Mouse (Mus musculus): ENCODE measurements around the gene Unc79. TPM values are rescaled to one million over a fixed set of nuclear protein-coding genes. Genes with fewer than 3 reads are reported as not detected.

Unc79 gene
- polyA plus RNA-seq, 1 experiment from 2014 or later = 0.48 TPM

DNA sequence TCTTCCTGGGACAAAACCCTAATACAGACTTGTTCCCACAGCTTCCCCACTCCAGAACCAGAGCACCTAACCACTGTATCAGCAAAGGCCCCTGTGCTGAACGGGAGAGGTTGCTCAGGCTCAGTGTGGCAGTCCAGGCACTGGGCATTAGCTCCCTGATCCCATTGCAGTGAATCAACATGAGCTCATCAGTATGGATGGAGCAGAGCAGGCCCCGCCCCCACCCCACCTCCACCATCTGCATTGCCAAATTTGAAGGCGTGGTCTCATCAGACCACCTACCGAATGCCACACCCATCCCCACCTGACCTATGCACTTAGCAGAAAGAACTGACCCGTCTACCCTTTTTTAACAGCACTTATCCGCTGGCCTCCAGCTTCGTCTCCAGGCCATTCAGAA lies 234.4 kb downstream of the Unc79 start:
- ATAC-seq (ENCODE audit: insufficient read depth, low FRiP score, low read depth) = no peak
- Histone ChIP-seq H3K36me3 (no peaks in the 10 kb centered on the region), H3K4me1 (no peaks in the 10 kb centered on the region), H3K4me2 (no peak overlapping the region), H3K27ac (no peak overlapping the region), H3K4me3 (replicated peaks) (no peak overlapping the region), H3K27me3 (replicated peaks) (no peaks in the 10 kb centered on the region), H3K9me3 (no peaks in the 10 kb centered on the region), H3K9ac (no peak overlapping the region)
- 24% methylated on average over 7 of the region's 7 CpGs for WGBS

DNA sequence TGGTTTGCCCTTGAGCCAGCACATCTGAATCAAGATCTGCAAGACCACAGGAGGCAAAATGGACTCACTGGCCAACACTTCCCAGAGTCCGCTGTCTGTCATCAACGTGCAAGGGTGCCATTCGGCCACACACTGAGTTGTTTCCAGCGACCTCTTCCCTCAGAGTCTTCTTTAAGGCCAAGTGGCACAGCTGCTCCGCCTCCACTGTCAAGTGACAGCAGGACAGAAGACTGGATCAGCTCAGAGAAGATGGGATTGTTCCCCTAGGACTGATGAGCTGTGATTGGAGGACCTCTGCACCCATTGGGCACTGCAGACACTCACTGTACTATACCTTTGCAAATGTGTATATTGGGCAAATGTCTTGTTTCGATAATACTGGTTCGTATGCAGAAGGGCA lies 238.4 kb downstream of the Unc79 start:
- Histone ChIP-seq H3K36me3 (no peaks in the 10 kb centered on the region), H3K4me3 (replicated peaks) (no peak overlapping the region), H3K9ac (no peak overlapping the region), H3K27ac (no peak overlapping the region), H3K4me1 (no peaks in the 10 kb centered on the region), H3K9me3 (no peaks in the 10 kb centered on the region), H3K27me3 (replicated peaks) (no peaks in the 10 kb centered on the region), H3K4me2 (no peak overlapping the region)
- WGBS = 78% methylated on average over 7 of the region's 7 CpGs
- ATAC-seq (ENCODE audit: insufficient read depth, low FRiP score, low read depth) = no peak

DNA sequence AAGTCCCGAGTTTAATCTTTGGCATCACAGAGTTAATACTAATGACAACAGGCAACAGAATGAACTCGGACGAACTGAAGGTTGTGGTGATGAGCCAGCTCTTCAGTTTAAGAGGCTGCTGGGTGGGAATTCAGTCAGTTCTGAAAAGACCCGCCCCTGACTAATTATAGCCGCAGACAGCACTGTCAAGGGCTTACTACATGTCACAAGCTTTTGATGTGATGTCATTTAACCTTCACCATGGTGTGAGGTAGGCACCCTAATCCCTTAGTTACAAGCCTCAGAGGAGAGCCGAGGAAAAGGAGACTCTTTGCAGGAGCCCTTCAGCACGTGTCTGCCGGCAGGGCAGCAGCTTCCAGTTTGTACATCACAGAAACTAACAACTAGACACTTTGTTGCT lies 239.6 kb downstream of the Unc79 start:
- H3K27ac ChIP-seq = no peak overlapping the region
- H3K27me3 ChIP-seq (replicated peaks) = no peaks in the 10 kb centered on the region
- no peak for ATAC-seq (ENCODE audit: insufficient read depth, low FRiP score, low read depth)
- no peaks in the 10 kb centered on the region for H3K36me3 ChIP-seq
- no peak overlapping the region for H3K4me2 ChIP-seq
- no peaks in the 10 kb centered on the region for H3K4me1 ChIP-seq
- no peak overlapping the region for H3K9ac ChIP-seq
- no peaks in the 10 kb centered on the region for H3K9me3 ChIP-seq
- 67% methylated on average over 8 of the region's 8 CpGs for WGBS
- no peak overlapping the region for H3K4me3 ChIP-seq (replicated peaks)

DNA sequence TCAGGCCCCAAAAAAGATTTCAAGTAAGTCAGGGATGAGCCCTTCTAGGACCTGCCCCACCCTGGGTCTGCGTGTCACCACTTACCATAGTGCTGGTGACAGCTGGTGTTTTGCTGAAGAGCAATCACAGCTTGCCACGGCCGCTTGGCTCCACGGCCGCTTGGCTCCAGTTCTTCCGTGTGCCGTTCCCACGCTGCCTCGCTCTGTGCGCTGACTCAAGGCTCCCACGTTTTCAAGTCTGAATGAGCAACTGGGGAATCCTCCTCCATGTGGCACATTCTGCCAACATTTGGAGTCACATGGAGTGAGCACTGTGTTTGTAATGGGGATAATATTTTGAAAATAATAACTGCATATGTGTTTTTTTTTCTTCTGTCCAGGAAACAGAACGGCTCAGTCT lies 241.1 kb downstream of the Unc79 start:
- H3K4me3 ChIP-seq (replicated peaks) = no peak overlapping the region

DNA sequence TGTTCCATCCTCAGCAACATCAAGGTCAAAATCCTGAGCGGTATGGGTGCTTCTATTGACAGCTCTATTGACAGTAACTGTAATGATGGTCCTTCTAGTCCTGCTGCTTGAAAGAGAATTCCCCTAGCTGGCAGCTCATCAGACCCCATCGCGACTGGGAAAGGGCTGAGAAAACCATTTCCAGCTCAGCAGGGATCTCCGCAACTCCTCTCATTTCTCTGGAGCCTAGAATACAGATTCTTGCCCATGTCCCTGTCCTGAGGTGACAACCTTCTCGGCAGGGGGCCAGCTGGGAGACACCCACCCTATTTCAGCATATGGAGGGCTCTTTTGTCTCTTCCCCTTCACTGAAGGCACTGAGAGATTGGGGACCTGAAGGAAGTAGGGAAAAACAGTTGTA lies 244.3 kb downstream of the Unc79 start:
- Histone ChIP-seq H3K9ac (no peak overlapping the region), H3K9me3 (no peaks in the 10 kb centered on the region), H3K27ac (no peak overlapping the region), H3K4me1 (no peaks in the 10 kb centered on the region), H3K36me3 (no peaks in the 10 kb centered on the region), H3K27me3 (replicated peaks) (no peaks in the 10 kb centered on the region), H3K4me3 (replicated peaks) (no peak overlapping the region), H3K4me2 (no peak overlapping the region)
- no peak for ATAC-seq (ENCODE audit: insufficient read depth, low FRiP score, low read depth)
- 49% methylated on average over 5 of the region's 5 CpGs for WGBS

More for the DNA sequence above, 241.1 kb downstream of the Unc79 start:
- no peak for ATAC-seq (ENCODE audit: insufficient read depth, low FRiP score, low read depth)
- whole genome bisulfite sequencing = 74% methylated on average over 12 of the region's 12 CpGs
- no peaks in the 10 kb centered on the region for H3K36me3 ChIP-seq
- H3K27me3 ChIP-seq (replicated peaks) = no peaks in the 10 kb centered on the region
- no peak overlapping the region for H3K9ac ChIP-seq
- H3K4me1 ChIP-seq = no peaks in the 10 kb centered on the region
- H3K9me3 ChIP-seq = no peaks in the 10 kb centered on the region
- H3K4me2 ChIP-seq = no peak overlapping the region
- H3K27ac ChIP-seq = no peak overlapping the region

DNA sequence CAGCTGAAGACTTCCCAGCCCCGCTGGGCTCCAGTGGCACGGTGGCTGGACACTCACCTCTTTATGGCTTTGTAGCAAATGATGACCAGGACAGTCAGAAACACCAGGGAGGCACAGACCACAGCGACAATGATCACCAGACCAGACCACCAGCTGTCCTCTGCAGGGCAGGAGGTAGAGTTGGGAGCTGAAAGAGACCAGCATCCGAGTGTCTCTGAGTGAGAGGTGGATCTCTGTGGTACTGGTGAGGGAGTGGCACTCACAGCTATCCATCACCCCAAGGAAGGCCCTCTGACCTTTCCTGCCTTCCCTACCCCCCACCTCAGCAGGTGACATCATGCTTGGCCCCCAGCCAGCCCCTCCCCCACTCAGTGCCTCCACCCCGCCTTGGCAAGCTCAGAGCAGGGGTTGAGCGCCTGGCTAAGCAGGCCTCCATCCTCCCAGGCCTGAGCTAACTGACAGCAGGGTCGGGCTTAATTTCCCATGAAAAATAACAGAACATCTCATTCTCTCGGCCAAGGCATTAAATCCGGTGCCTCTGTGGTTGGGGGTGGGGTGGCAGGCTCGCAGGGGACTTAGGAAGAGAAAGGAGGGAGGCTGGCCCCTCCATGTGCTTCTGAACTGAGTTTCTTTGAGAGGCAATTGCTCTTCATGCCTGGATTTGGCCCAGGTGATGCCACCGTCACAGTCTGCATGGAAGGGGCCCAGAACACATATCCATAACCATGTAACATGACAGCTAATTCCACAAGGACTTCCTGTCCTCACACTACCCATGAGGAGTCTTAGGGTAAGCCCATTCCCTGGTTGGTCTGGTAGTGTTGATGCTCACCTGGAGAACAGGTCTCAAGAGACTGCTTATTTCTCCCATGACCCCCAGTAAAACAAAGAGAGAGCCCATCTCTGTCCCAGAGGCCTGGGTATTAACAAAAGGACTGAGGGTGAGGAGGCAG lies 254.2 kb downstream of the Unc79 start:
- H3K4me3 ChIP-seq (replicated peaks) = no peak overlapping the region
- peak; percentile 60; the same call in 1 of the 2 replicates for ATAC-seq (ENCODE audit: insufficient read depth, low FRiP score, low read depth)
- no peaks in the 10 kb centered on the region for H3K4me1 ChIP-seq
- no peak overlapping the region for H3K27ac ChIP-seq
- H3K4me2 ChIP-seq = no peak overlapping the region
- 20% methylated on average over 11 of the region's 11 CpGs for WGBS
- H3K27me3 ChIP-seq (replicated peaks) = no peaks in the 10 kb centered on the region; the same call in 1 of the 2 replicates
- H3K36me3 ChIP-seq = no peaks in the 10 kb centered on the region
- no peak overlapping the region for H3K9ac ChIP-seq
- H3K9me3 ChIP-seq = no peaks in the 10 kb centered on the region

DNA sequence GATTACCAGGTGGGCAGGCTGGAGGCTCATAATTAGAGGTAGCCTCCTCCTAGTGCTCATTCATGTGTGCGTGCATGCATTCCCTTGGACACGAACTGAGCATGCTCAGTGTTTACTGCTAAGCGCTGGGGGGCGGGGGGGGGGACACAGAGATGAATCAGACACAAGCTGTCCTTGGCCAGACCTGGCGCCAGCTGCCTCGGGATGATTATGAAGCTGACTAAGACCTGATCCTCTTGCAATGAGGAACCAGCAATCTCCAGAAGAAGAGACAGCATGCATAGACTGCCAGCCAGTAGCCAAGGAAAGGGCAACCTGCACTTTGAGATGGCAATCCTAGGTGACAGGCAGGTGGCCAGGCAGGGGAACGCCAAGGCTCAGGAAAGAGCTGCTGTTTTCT lies 256.9 kb downstream of the Unc79 start:
- Histone ChIP-seq H3K4me2 (no peak overlapping the region), H3K27me3 (replicated peaks) (no peaks in the 10 kb centered on the region; the same call in 1 of the 2 replicates), H3K4me1 (no peaks in the 10 kb centered on the region), H3K9me3 (no peaks in the 10 kb centered on the region), H3K36me3 (no peaks in the 10 kb centered on the region), H3K4me3 (replicated peaks) (no peak overlapping the region), H3K9ac (no peak overlapping the region), H3K27ac (no peak overlapping the region)
- WGBS = 74% methylated on average over 7 of the region's 7 CpGs
- no peak for ATAC-seq (ENCODE audit: insufficient read depth, low FRiP score, low read depth)

DNA sequence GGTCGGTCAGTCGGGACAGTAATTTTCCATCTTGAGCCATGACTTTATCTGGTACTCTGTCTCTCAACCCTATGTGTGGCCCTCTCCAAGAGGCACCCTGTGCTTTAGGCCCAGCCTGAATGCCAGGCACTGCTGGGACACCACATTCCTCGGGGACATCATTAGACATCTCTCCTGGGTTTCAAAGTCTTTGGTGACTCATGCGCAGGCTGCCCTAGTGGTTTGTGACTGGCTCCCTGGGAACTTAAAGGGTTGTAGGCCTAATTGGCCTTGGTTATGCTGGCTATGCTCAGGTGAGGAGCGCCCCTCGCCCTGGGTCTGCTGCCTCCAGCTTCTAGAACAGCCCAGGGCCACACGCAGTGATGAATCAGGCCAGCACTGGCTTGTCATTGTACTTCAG lies 260.9 kb downstream of the Unc79 start:
- Histone ChIP-seq H3K4me3 (replicated peaks) (no peak overlapping the region), H3K9me3 (no peaks in the 10 kb centered on the region), H3K4me2 (no peak overlapping the region), H3K27ac (no peak overlapping the region), H3K27me3 (replicated peaks) (no peaks in the 10 kb centered on the region; the same call in 1 of the 2 replicates), H3K4me1 (peaks cover 3% of the 10 kb centered on the region; the same call in 1 of the 2 replicates), H3K9ac (no peak overlapping the region), H3K36me3 (no peaks in the 10 kb centered on the region)
- 90% methylated on average over 7 of the region's 7 CpGs for WGBS
- ATAC-seq (ENCODE audit: insufficient read depth, low FRiP score, low read depth) = no peak

DNA sequence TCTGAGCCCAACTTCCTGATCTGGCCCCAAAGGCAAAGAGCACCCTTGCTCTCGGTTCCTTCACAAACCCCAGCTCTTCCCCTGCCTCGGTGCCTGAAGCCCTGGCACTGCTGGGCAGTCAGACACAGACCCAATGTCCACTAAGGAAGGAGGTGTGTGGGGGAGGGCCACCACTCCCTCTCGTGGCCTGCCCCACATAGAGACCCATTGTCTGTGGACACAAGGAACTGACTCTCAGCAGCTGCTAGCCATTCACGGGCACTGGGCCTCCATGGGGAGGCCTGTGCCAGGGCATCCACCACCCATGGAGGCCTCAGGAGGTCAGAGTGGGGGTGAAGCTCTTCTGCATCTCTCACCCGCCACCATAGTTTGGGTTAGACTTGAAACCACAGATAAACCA lies 262.4 kb downstream of the Unc79 start:
- Histone ChIP-seq H3K36me3 (no peaks in the 10 kb centered on the region), H3K9ac (no peak overlapping the region), H3K4me3 (replicated peaks) (no peak overlapping the region), H3K4me2 (no peak overlapping the region), H3K4me1 (peaks cover 3% of the 10 kb centered on the region; the same call in 1 of the 2 replicates), H3K27me3 (replicated peaks) (no peaks in the 10 kb centered on the region; the same call in 1 of the 2 replicates), H3K27ac (no peak overlapping the region), H3K9me3 (no peaks in the 10 kb centered on the region)
- WGBS = 49% methylated on average over 5 of the region's 5 CpGs
- ATAC-seq (ENCODE audit: insufficient read depth, low FRiP score, low read depth) = 0 out of 2 replicates have a peak, but pooled peaks have one; percentile 25

DNA sequence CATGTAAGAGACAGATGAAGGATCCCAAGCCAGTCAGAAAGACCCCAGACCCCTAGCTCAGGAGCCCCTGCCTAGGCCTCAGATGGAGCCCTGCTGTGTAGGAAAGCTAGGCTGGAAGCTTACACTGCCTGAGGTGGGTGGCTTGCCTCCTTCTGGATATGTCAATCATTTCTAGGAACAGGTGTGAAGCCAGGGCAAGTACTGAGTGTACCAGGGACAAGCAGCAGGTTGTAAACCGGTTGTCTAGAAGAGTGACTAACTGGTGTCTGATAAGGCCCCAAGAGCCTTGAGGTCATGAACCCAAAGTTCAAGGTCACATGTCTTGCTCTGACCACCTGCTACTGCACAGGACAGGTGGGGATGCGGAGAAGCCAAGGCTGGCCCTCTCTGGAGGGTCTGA lies 264.9 kb downstream of the Unc79 start:
- peaks cover 3% of the 10 kb centered on the region; the same call in 1 of the 2 replicates for H3K4me1 ChIP-seq
- H3K27me3 ChIP-seq (replicated peaks) = no peaks in the 10 kb centered on the region
- H3K36me3 ChIP-seq = no peaks in the 10 kb centered on the region
- no peak overlapping the region for H3K4me2 ChIP-seq
- WGBS = 77% methylated on average over 2 of the region's 2 CpGs
- no peak overlapping the region for H3K27ac ChIP-seq
- no peak overlapping the region for H3K9ac ChIP-seq
- H3K4me3 ChIP-seq (replicated peaks) = no peak overlapping the region
- no peaks in the 10 kb centered on the region for H3K9me3 ChIP-seq
- no peak; the same call in 1 of the 2 replicates for ATAC-seq (ENCODE audit: insufficient read depth, low FRiP score, low read depth)

DNA sequence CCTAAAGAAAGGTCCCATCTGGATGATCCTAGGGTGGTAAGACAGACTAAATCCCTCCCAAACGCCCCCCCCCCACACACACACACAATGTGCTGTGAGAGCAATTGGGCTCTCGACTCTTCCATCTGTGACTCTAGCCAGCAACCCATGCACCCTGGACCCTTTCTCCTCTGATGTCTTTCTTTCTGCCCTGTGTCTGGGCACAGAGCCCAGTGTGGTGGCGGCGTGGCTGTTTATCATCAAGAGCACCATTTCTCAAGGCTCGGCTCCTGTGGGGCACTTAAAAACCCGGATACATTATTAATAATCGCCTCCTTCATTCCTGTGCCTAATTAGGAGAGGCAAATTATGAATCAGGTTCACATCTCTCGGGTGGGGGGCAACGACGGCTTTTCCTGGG lies 265.6 kb downstream of the Unc79 start:
- ATAC-seq (ENCODE audit: insufficient read depth, low FRiP score, low read depth) = no peak
- H3K27ac ChIP-seq = no peak overlapping the region

DNA sequence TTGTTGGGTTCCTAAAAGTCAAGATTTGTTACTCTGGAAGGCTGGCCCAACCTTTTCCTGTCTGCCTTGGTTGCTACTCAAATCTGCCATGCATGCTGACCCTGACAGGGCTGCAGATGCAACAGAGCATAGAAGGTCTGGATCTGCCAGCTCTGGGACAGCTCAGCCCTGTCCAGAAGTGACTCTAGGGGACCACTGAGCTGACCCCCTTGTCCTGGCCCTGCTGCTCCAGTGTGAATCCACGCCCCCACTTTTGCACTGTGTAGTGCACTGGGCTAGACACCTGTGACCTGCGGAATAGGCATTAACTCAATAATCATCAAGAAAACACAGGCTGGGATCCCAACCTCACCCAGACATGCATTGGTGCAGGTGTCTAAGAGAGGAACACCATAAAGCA lies 266.1 kb downstream of the Unc79 start:
- Histone ChIP-seq H3K27me3 (replicated peaks) (no peaks in the 10 kb centered on the region), H3K4me1 (peaks cover 3% of the 10 kb centered on the region; the same call in 1 of the 2 replicates), H3K9ac (no peak overlapping the region), H3K4me2 (no peak overlapping the region), H3K36me3 (no peaks in the 10 kb centered on the region), H3K9me3 (no peaks in the 10 kb centered on the region), H3K4me3 (replicated peaks) (no peak overlapping the region), H3K27ac (no peak overlapping the region)
- 76% methylated on average over 2 of the region's 2 CpGs for WGBS
- no peak for ATAC-seq (ENCODE audit: insufficient read depth, low FRiP score, low read depth)

More for the DNA sequence above, 265.6 kb downstream of the Unc79 start:
- no peaks in the 10 kb centered on the region for H3K27me3 ChIP-seq (replicated peaks)
- no peak overlapping the region for H3K4me3 ChIP-seq (replicated peaks)
- H3K4me1 ChIP-seq = peaks cover 3% of the 10 kb centered on the region; the same call in 1 of the 2 replicates
- no peaks in the 10 kb centered on the region for H3K36me3 ChIP-seq
- WGBS = 42% methylated on average over 10 of the region's 10 CpGs
- H3K9ac ChIP-seq = no peak overlapping the region
- H3K9me3 ChIP-seq = no peaks in the 10 kb centered on the region
- no peak overlapping the region for H3K4me2 ChIP-seq
